Mouse (Mus musculus): ENCODE results near the gene Gm39653.
"Not testable (repeated sequence)": the region's sequence is repeated elsewhere in the genome, so short reads cannot be mapped to it uniquely, and the experiment has no call there.

Gm39653 gene

DNA sequence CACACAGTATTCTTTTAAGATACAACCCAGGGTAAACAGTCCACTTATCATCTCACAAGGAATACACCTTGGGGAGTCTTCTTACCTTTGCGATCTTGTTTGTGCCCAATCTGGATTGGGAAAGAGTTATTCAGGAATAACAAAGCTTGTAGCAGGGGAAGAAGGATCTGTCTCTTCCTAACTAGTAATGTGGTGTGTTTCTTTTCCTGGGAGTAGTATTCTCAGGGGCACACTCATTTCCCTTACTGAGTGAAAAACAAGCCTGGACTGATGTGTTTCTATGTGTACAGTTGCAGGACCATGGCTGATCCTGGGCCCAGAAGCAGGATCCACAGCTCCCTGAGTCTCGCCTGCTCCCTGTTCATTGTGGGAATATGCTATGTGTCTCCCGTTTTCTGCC, at the start of gene Gm39653:
Gene Gm39653, plus strand, starts transcription at position 301 of the 400 bp plus-strand sequence.
- DNase-seq (ENCODE audit: low spot score in 2 of 2), result no peak

DNA sequence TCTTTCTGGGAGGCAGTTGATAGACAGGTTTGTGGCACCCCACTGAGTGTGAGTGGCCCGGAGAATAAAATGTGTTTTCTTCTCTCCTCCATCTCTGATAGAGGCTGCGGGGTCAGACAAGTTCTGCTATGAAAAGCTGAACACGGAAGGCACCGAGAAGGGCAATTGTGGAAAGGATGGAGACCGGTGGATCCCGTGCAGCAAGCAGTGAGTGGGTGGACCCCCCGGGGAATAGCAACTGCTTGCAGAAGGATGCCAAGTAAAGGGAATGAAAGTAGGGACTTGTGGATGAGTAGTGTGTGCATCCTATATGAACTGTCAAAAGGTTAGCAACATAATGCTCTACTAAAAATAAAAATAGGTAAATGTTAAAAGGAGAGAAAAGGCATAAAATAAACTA, 49.3 kb upstream of the Gm39653 start:
- DNase-seq (ENCODE audit: low spot score in 2 of 2), result no peak

DNA sequence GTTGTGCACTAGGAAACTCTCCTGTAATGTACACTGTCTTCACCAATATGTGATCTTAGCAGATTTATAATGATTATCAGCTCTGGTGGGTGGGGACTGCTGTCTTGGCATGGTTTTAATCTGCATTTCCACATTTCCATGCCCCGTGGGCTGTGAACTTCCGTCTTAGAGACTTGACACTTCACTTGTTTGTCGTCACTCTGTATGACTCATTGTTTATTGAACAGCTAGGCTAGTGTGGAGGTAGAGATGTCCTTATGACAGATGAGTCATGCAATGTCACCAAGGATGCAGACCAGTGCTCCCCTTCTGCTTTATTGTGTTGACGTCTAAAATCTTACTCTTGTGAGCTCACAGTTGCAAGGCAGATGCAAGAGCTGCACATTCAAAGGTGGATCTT, 48.7 kb upstream of the Gm39653 start:
- no peak for DNase-seq (ENCODE audit: low spot score in 2 of 2)

DNA sequence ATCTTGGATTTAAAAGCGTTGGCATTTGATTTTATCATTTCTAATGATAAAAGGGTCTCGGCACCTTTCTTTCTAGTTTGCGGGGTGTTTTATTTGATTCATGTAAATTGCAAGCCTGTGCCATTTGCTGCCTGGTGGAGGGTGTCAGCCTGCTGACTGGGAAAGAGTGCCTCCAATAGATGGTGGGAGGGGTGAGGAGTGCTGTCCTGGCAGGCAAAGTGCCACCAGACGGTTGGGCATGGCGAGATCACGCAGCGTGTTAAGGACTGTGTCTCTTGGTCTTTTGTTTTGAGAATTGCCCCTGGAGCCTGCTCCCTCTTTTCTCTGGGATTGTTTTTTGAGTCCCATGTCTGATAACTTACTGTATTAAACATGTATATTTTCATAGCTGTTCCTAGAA, 43.5 kb upstream of the Gm39653 start:
- DNase-seq (ENCODE audit: low spot score in 2 of 2), result no peak

DNA sequence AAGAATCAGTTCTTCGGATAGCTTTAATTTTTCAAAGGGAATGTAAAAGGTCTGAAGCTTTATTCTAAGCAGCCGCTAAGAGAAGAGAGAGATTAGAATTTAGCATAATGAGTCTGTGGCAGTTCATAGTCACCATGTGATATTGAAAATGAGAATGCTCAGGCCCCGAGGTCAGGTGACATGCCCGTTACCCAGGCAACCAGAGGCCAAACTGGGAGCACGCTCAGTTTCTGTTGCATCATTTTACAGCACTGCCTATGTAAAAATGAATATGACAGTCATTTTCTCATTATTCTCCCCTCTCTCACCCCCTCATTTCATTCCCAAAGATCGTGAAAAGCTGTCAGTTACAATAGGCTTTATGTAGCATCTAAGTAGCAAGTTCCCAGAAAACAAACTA, 42.3 kb upstream of the Gm39653 start:
- no peak for DNase-seq (ENCODE audit: low spot score in 2 of 2)

DNA sequence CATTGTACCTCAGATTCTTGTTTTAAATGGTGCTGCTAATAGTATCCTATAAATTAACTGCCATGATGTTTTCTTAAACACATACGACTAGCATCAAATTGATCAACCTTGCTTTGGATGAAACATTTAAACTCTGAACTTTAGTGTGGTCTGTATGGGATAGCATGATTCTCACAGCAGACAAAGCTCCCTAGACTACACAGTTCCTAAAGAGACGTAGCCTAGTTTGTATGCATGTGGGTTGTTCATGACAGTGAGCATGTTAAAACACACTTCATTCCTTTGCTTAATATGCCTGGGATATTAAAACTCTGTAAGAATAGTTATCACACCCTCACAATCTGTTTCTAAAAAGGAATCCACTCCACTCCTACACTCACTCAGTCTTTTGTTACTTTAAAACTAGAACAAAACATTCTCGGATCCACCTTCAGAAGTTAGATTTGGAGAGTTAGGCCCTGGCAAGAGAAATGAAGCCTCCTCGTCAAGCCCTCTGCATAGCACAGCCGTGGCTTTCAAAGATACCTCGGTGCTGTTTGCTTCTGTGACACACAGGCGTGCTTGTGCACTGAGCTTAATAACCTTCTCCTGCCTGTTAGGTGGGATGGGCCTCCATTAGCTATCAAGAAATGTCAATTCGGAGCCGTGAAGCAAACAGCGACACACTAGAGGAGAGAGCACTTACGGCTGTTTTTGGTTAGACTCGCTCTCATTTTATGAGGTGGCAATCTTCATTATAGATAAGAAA, 41.7 kb upstream of the Gm39653 start:
- DNase-seq (ENCODE audit: low spot score in 2 of 2), result no peak

DNA sequence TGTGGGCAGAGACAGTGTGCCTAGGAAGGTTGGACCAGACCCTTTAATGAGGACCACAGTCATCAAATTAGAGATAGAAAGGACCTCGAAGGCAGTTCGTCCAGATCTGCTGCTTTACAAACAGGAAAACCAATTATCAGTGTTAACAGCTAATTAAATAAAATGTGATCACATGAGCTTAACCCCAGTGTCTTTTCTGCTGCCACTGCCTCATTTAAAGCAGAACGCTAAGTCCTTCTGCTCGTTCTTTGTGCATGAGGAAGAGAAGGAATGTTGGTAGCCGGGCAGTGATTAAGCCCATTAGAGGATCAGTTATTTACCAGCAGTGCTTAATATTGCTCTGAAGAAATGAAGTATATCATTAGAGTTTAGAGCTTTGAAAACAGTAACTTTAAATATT, 39.0 kb upstream of the Gm39653 start:
- no peak for DNase-seq (ENCODE audit: low spot score in 2 of 2)

DNA sequence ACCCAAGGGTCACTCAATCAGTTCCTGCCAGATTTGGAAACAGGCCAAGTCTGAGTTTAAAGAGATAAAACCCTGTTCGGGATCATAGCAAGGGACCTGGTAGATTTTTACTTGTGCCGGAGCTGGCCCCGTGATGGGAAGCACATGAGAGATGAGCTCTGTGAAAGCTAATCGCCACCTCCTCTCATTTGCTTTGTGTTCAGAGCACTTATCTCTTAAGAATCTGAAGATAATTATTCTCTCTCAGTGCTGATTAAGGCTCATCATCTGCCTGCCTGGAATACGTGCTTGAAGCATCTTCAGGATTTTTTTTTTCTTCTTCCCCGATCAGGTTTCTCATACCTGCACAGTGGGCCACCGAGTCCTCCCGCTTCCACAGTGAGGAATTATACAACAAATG, 36.6 kb upstream of the Gm39653 start:
- DNase-seq (ENCODE audit: low spot score in 2 of 2), result no peak

DNA sequence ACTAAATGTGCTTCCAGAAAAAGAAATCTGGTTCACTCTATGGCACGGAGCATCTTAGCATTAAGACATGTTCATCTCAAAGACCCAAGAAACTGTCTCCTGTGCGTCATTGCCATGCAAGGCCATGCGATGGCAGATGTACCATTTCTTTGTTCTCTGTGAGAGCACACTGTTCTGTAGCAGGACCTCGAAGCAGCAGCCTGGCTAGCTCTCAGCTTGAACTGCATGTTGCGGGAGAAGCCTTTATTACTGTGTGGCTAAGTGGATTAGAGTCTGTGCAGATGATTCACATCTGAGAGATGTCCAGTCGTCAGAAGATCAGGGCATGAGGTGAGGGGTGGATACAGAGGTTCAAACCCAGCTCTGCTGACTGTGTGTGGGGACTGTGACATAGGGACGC, 28.9 kb upstream of the Gm39653 start:
- no peak for DNase-seq (ENCODE audit: low spot score in 2 of 2)

DNA sequence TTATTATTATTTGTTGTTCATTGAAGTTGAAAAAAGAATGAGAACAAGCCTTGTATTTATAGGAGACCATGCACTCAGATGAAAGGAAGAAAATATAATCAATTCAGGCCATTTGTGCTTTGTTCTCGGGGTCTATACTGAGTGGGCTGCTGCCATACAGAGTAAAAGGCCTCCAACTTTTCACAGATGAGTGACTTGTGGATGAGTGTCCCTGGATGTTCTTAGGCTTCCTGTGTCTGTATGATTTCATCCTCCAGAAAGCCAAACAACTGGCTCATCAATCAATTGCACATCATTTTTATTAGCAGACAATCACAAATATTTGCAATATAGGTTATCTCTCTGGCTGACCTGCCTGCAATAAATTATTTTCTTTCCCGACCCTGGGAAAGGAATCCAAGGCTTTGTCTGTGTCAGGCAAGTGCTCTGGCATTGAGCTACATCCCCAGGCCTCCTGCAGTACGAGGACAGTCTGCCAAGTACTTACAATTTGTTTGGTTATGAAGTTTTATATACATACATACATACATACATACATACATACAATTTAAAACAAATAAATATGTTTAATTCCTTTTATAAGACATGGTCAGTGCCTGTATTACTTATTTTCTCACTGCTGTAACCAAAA, 11.8 kb upstream of the Gm39653 start:
- no peak for DNase-seq (ENCODE audit: low spot score in 2 of 2)

DNA sequence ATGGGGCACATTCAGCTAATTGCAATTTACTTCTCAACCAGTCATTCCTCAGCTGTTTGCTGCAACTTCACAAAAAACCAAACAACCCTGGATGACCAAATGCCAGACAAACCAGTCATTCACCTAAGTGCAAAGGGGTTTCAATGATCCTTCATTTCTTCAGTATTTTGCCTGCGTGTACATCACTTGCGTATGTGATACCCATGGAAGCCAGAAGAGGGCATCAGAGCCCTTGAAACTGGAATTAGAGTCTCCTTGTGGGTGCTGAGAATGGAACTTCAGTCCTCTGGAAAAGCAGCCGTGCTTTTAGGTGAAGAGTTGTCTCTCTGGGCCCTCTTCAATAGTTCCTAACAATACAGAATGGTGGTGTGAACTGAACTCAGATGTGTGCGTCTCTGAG, 6.2 kb upstream of the Gm39653 start:
- no peak for DNase-seq (ENCODE audit: low spot score in 2 of 2)

DNA sequence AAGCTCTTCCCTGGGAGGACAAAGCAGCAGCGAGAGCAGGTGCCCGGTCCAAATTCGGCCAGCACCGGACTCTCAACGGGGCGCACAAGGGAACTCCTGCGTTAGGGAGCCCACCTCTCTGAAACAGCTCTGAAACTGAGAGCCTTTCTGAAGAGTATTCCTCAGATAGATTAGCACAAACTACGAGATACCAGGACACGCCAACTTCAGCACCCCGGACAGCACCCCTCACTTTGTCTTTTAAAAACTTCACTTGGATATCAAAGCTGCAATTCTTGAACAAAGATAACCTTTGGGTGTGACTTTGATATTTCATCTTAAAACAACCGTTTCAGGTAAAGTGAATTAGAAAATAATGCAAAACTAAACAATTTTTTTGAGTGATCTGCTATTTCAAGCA, 1.2 kb upstream of the Gm39653 start:
- peak in 1 of 2 experiments; percentile 20 for DNase-seq (ENCODE audit: low spot score in 2 of 2)

DNA sequence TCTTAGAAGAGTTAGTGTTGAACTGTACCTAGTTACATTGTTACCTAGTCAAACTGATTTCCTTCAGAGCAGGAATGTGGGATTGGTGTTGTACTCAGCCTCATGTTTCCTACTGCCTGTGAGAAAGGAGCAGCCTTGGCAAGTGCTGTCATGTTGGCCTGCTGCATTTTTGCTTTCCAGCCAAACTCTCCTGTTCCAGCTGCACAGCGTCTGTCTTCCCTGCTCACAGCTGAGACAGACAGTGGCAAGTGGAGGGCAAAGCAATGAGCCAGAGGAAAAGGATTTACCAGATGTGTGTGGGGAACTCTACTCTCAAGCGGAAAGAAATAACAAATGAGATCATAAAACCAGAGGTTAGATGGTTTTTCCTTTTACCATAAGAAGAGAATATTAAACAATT, 12.4 kb downstream of the Gm39653 start:
- DNase-seq (ENCODE audit: low spot score in 2 of 2), result no peak

DNA sequence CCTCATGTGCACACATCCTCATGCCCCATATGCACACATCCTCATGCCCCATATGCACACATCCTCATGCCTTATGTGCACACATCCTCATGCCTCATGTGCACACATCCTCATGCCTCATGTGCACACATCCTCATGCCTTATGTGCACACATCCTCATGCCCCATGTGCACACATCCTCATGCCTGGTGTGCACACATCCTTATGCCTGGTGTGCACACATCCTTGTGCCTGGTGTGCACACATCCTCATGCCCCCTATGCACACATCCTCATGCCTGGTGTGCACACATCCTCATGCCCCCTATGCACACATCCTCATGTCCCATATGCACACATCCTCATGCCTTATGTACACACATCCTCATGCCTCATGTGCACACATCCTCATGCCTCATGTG, 14.6 kb downstream of the Gm39653 start:
- not testable (repeated sequence) for DNase-seq (ENCODE audit: low spot score in 2 of 2)

DNA sequence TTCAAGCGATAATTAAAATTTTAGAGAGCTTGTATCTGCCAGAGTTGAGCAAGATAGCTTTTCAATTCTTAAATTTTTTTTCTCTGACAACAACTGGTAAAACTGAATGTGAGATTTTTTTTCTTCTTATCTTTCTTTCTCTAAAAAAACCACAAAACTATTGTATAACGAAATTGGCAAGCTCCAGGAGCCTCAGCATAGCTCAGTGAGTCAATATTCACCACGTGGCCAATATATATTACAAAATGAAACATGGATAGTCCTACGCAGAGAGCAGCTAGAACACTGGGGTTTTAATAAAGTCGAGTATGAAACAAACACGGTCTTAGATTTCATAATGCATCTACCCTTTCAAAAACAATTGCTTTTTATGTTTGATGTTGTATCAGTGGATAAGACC, 24.2 kb downstream of the Gm39653 start:
- DNase-seq (ENCODE audit: low spot score in 2 of 2), result no peak

DNA sequence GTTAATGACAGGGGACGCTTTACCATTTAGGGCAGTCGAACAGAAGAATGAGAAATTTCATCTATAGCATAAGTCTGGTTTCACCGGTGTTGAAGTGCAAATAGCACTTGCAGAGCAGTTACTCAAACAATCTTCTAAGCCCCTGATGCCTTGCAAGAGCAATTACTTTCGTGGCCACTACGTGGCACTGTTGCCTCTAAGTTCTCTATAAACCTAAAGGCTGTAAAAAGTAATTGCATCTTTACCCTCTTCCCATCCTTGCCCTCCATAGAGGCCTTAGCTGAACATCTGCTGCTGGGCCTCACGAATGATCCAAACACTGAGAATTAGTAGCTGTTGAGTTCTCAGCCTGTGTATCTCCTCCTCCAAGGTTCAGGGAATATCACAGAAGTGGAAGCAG, 42.2 kb downstream of the Gm39653 start:
- DNase-seq (ENCODE audit: low spot score in 2 of 2), result peak in 1 of 2 experiments; percentile 38

DNA sequence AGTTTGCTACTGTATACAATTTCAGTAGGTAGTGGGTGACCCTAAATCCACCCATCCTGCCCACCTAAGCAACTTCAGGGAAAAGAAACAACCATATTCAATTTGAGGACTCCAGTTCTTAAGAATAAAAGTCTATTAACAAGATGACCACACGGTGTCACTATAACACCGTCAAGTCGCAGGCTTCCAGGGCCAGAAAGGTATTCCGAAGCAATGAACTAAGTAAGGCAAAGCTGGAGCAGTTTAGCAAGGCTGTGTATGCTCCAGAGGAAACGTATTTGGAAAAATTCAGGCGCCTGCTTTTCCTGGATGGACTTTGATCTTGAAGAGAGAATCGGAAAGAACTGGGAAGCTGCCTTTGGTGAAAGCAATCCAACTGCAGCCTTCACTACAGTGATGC, 43.8 kb downstream of the Gm39653 start:
- DNase-seq (ENCODE audit: low spot score in 2 of 2), result no peak

DNA sequence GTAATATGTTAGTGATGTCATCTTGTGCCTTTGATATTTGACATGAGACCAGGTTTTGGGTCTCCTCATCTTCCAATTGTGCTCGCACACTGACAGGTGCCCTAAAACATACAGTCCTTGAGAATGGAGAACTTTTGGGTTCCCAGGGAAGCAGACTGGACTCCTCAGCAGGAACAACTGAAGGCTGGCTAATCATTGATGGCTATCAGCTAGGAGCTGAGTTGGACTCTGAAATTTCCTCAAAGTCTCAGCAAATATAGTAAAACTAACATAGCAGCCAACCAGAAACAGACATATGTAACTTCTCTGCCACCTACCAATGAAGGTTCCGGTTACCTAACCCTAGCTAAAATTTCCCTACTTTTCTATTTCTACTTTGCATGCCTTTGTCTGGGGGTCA, 50.3 kb downstream of the Gm39653 start:
- no peak for DNase-seq (ENCODE audit: low spot score in 2 of 2)

DNA sequence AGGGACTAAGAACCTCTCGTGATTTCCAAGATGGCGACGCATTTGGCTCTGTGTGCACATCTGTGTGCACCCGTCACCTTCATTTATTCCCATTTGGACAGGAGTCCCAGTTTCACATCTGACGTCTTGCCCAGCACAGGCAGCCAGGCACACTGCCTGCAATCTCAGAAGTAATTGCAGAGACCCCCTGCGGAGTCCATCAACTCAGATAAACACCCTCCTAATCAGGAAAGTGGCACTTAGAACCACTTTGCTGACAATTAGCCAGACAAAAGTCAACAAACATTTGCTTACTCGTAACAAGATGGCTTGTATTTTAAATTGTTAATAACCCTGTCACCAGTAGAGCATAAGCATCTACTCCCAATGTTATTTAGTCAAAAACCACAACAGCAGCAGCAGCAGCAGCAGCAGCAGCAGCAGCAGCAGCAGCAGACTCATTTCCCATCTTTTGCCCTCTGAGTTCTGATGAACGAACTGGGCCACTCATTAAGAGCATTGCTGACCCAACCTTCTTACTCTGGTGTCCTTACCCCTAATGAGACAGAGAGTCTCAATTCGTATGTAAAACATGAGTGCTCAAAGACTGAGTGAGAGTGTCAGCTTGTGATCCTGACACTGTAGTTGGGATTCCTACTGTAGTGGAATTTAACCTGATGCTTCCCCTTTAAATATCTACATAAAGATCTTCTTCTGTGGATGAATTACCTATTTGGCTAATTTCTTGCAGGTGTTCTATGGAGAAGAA, 51.6 kb downstream of the Gm39653 start:
- DNase-seq (ENCODE audit: low spot score in 2 of 2), result no peak

DNA sequence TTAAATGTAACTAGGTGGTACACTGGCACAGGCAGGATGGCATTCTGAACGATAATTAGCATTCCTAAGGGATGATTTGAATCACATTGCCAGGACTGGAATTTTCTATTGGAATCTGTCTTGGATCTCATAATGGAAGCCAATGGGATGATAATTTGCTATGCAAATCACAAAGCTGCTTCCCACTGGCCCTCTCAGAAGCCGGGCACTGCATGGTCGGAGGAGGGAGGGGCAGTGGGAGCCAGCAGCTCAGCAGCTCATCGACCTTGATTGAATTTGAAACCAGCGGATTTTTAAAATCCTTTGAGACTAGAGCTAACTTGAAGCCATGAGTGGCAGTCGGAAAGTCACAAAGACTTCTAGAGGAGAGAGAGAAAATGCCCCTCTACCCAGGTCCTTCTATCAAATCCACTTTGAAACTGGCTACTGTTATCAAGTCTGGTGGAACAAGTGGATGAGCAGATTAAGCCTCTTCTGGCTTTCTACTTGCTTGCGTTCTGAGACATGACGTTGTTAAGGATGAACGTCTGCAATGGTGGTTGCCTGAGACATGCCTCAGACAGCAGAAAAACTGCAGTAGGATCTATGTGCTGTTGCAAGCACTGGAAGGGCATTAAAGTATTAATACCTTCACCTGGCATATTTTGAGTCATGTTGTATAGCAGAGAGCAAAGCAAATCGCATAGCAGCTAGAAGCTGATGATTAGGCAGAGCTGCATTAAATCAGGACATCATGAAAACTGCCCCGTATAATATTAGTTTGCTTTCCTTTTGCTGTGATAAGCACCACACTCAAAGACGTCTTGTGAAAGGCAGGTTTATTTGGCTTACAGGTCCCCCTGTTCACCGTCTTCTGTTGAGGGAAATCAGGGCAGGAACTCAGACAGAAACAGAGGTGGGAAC, 52.4 kb downstream of the Gm39653 start:
- DNase-seq (ENCODE audit: low spot score in 2 of 2), result no peak

DNA sequence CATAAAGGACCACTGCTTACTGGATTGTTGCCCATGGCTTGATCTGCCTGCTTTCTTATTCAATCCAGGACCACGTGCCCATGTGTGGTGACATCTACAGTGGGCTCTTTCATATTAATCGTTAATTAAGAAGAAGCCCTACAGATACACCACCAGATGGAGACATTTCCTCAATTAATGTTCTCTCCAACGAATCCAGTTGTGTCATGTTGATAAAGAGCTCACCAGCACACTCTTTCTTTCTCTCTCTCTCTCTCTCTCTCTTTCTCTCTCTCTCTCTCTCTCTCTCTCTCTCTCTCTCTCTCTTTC, 53.0 kb downstream of the Gm39653 start:
- no peak for DNase-seq (ENCODE audit: low spot score in 2 of 2)
